Mouse (Mus musculus): ENCODE data around the gene Cdh7.

DNA sequence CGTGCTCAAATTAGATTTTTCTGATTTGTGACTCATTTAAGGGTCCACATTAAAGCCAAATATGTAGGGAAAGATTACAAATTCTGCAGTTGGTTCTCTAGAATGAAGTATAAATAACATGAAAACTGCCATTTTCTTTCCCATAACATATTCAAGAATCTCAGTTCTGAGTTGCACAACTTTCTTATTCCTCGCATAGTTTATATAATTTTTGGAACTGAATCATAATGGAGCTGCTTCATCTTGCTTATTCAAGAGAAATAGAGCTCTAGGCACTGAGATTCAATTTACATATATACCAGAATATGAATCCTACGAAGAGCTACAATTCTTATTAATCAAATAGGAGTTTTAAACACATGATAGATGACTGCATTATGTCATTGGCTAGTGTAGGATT is 22.8 kb downstream of the Cdh7 start:
- TF ChIP-seq CTCF (IDR thresholded peaks at IDR 0.05; ENCODE audit: low read depth) = no peak
- no peak for TF ChIP-seq EP300 (IDR thresholded peaks at IDR 0.05; ENCODE audit: low read depth)
